Mouse (Mus musculus): Measurements from ENCODE around the gene Sulf2.

GRCm38 (mm10) chr2:166173169-166173568 lies 17.7 kb upstream of the Sulf2 start:
- TF ChIP-seq CHD1 (IDR thresholded peaks at IDR 0.05; ENCODE audit: low read depth, low read length): no peak
- TF ChIP-seq CTCF (conservative IDR thresholded peaks at IDR 0.05 in 1 of 2, IDR thresholded peaks at IDR 0.05 in 1 of 2; ENCODE audit: low read depth in 2 of 2, low read length in 2 of 2): no peak
- TF ChIP-seq MAFK (IDR thresholded peaks at IDR 0.05; ENCODE audit: insufficient replicate concordance, low read length): no peak
- no peak for TF ChIP-seq CHD2 (IDR thresholded peaks at IDR 0.05; ENCODE audit: low read length)
- no peak for TF ChIP-seq POLR2A (IDR thresholded peaks at IDR 0.05; ENCODE audit: low read depth, low read length)
